ENCODE assay signal across 13 mouse cellular contexts in the genomic region with DNA sequence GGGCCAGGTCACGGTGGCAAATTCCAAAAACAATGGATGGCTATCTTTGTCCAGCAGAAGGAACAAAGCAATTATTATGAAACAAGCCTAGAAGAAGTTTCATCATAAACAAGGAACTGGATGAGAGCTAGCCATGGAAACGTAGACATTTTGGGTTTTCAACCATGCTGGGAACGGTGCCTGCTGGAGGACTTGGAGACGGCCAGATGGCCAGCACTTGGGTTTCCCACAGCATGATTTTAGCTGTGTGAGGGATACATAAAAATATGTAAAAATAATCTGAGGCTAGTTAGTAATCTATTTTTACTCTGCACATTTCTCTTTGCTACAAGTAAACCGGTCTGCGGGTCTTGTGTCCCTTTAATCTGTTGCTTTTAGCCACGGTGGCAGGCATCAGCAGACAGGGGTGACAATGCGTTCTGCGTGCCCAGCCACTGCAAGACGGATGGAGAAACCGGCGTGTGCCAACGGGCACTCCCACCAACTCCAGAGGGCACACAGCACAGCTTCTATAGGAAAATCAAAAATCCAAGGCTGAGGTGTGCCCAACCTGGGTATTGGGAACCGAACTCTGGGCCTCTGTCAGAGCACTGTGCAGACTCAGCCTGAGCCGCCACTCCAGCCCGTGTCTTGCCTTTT. TPM values are rescaled to one million over a fixed set of nuclear protein-coding genes. Genes with fewer than 3 reads are reported as not detected.
DNase-seq lines count a peak whose midpoint lies in the region; ATAC-seq lines count a peak whose summit lies in the region.
"Had no signal": no experiment of that assay in that cellular context is flagged by ENCODE, and none has a peak within 500 bp of the region (broad histone marks: within the 10 kb centered on the region; RNA-seq: fewer than 3 reads in every experiment).

No protein-coding gene starts in this region.

- no peaks in the 10 kb centered on the region for H3K4me1 ChIP-seq in midbrain, embryonic 14.5 days (ENCODE audit: control insufficient read depth, insufficient read depth, low read length)
- H3K4me1 ChIP-seq: heart, embryonic 12.5 days; liver, embryonic 12.5 days had no signal

- DNase-seq in brain, embryonic 18.5 days (ENCODE audit: low read depth, low spot score) = peak; percentile 43
- DNase-seq in cerebellum, adult 18-20 months = peak; percentile 82 to 85
- DNase-seq in frontal cortex, postnatal 36 days (ENCODE audit: low spot score in 2 of 2) = peak; percentile 43 to 73
- DNase-seq in right cerebral cortex, adult 18-20 months = peak; percentile 58
- DNase-seq in midbrain, embryonic 14.5 days = no peak
- DNase-seq in embryo, embryonic 11 days = no peak
- DNase-seq in adrenal gland, postnatal 36 days = no peak
- DNase-seq: adrenal gland, postnatal 25 days; kidney, postnatal 4 days; thymus, postnatal 25 days had no signal

- H3K27me3 ChIP-seq in midbrain, embryonic 14.5 days (ENCODE audit: control insufficient read depth, insufficient read depth, low read length) = no peaks in the 10 kb centered on the region
- H3K27me3 ChIP-seq: heart, embryonic 12.5 days; liver, embryonic 12.5 days had no signal

- H3K9me3 ChIP-seq in midbrain, embryonic 14.5 days (ENCODE audit: control insufficient read depth, low read length) = no peaks in the 10 kb centered on the region
- H3K9me3 ChIP-seq: liver, embryonic 12.5 days had no signal

- no peak for ATAC-seq in midbrain, embryonic 14.5 days (ENCODE audit: low FRiP score, low TSS enrichment)
- ATAC-seq: hindbrain, embryonic 16.5 days; liver, embryonic 12.5 days had no signal

- no peak overlapping the region for H3K27ac ChIP-seq in midbrain, embryonic 14.5 days (replicated peaks; ENCODE audit: low read depth, low read length)
- H3K27ac ChIP-seq: liver, embryonic 12.5 days had no signal

- H3K4me3 ChIP-seq in midbrain, embryonic 14.5 days (replicated peaks; ENCODE audit: low read depth, low read length) = no peak overlapping the region
- H3K4me3 ChIP-seq: heart, embryonic 12.5 days; liver, embryonic 12.5 days had no signal

- H3K9ac ChIP-seq in midbrain, embryonic 14.5 days (replicated peaks; ENCODE audit: low read length) = no peak overlapping the region
- H3K9ac ChIP-seq: heart, embryonic 12.5 days; liver, embryonic 12.5 days had no signal

- no peak overlapping the region for H3K4me2 ChIP-seq in midbrain, embryonic 14.5 days (ENCODE audit: low read length)
- H3K4me2 ChIP-seq: heart, embryonic 12.5 days; liver, embryonic 12.5 days had no signal

- 94% methylated on average over 16 of the region's 16 CpGs for WGBS in midbrain, embryonic 14.5 days

- H3K36me3 ChIP-seq in midbrain, embryonic 14.5 days (ENCODE audit: control insufficient read depth, insufficient read depth, low read length) = no peaks in the 10 kb centered on the region
- H3K36me3 ChIP-seq: heart, embryonic 12.5 days; liver, embryonic 12.5 days had no signal

RNA-seq across cellular contexts. Expression of a gene that starts 31.0 kb away (rescaled TPM):
- polyA plus RNA-seq in midbrain, embryonic 14.5 days (2014; fragmentation: Nextera tagmentation; extraction: Ambion mirVana) = 52.5 and 118 TPM in 2 replicates
- 10 to 100 TPM; 63.4 to 73.8 TPM for total RNA-seq in adrenal gland, postnatal 36 days (2021)

Comparison
In these comparisons a context has a peak if more than half of its experiments do, and no peak if none do; other contexts are left out.
1. DNase-seq: peak in brain, embryonic 18.5 days (single experiment), cerebellum, adult 18-20 months (2 of 2), frontal cortex, postnatal 36 days (2 of 2) and right cerebral cortex, adult 18-20 months (single experiment); none in midbrain, embryonic 14.5 days (single experiment), embryo, embryonic 11 days (single experiment) and adrenal gland, postnatal 36 days (0 of 2).